Mouse (Mus musculus) left cerebral cortex, adult 2 months (tissue): ENCODE measurements around the gene Il1r2. TPM values are rescaled to one million over a fixed set of nuclear protein-coding genes. Genes with fewer than 3 reads are reported as not detected.

Experiments used
- DNase-seq, 2 experiments: peaks; one replicate each; pipeline ENCODE4 v3.0.0; 2021 to 2022; ENCODE audit warnings: low spot score in 2 of 2, mixed read lengths in 1 of 2; ENCODE audit errors: extremely low spot score in 1 of 2
- H3K27ac ChIP-seq: fragments of 200-600 bp; 2 replicates; pipeline ENCODE4 v1.8.1; 2022
- H3K4me3 ChIP-seq: fragments of 200-600 bp; 2 replicates; pipeline ENCODE4 v1.8.1; 2022
- CTCF ChIP-seq: fragments of 200-600 bp; IDR thresholded peaks from 2 replicates; pipeline ENCODE4 v1.8.1; 2022; ENCODE audit warnings: antibody characterized with exemption, mild to moderate bottlenecking, moderate library complexity
- intact Hi-C: fragments of 180-260 bp; cut with DNase I; formaldehyde crosslinking; loops from one replicate; pipeline ENCODE4 v1.15.1; 2025
- total RNA-seq, 2 experiments: library from RNA; stranded (reverse); gene quantifications; 2 replicates each; pipeline ENCODE4 v1.2.3; 2021

Gene Il1r2
- total RNA-seq, 2 experiments from 2014 or later = not detected

GRCm38 (mm10) chr1:40045686-40046085 lies 28.2 kb upstream of the Il1r2 start:
- no peak overlapping the region for H3K4me3 ChIP-seq
- intact Hi-C loops = no loop called here
- no peak for DNase-seq
- H3K27ac ChIP-seq = no peak overlapping the region
- no peak for TF ChIP-seq CTCF

DNA sequence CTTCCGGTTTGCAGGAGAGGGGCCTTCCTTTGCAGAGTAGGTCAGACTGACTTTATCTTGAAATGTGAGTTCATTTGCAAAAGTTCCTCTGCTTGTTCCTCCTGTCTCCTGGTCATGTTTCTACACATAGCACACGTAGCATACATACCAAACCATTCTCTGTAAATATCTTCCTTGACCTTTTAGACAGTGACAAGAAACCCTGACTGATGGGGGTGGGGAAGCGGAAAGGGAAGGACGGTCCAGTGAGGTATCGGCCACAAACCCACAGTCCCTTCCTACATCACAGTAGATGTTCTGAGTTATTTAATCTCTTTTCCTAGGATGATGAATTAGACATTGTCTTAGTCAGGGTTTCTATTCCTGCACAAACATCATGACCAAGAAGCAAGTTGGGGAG lies 27.3 kb upstream of the Il1r2 start:
- H3K27ac ChIP-seq = no peak overlapping the region
- DNase-seq = no peak
- H3K4me3 ChIP-seq = no peak overlapping the region
- intact Hi-C loops = no loop called here
- TF ChIP-seq CTCF = no peak

GRCm38 (mm10) chr1:40051157-40051556 lies 22.7 kb upstream of the Il1r2 start:
- no peak for DNase-seq
- Histone ChIP-seq H3K27ac (no peak overlapping the region), H3K4me3 (no peak overlapping the region)
- intact Hi-C loops = no loop called here
- TF ChIP-seq CTCF = no peak

- no peak for TF ChIP-seq CTCF
- no peak overlapping the region for H3K27ac ChIP-seq
- intact Hi-C loops = no loop called here
Measured at GRCm38 (mm10) chr1:40052156-40052555, 21.7 kb upstream of the Il1r2 start.

GRCm38 (mm10) chr1:40053071-40053470 lies 20.8 kb upstream of the Il1r2 start:
- H3K27ac ChIP-seq = no peak overlapping the region
- no peak overlapping the region for H3K4me3 ChIP-seq
- no peak for TF ChIP-seq CTCF
- no peak for DNase-seq
- intact Hi-C loops = no loop called here

More at GRCm38 (mm10) chr1:40052156-40052555, 21.7 kb upstream of the Il1r2 start:
- no peak overlapping the region for H3K4me3 ChIP-seq
- no peak for DNase-seq

DNA sequence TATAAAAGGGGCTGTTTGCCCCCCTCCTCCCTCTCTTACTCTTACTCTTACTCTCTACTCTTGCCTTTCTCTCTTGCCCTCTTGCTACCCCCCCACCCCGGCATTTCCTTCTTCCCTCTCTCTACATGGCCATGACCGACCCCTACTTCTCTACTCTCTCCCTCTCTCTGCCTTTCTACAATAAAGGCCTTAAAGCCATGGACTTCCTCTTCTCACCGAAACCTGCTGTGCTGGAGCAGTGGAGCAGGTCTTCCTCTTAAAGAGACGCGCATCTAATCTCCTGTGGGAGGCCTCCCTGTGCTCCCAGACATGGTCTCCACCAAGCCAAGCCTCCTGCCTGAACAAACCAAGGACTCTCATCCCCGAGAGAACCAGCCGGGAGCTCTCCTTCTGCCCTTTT lies 18.8 kb upstream of the Il1r2 start:
- no peak overlapping the region for H3K4me3 ChIP-seq
- no peak for TF ChIP-seq CTCF
- intact Hi-C loops = no loop called here
- H3K27ac ChIP-seq = no peak overlapping the region
- DNase-seq = no peak

GRCm38 (mm10) chr1:40055963-40056362 lies 17.9 kb upstream of the Il1r2 start:
- Histone ChIP-seq H3K27ac (no peak overlapping the region), H3K4me3 (no peak overlapping the region)
- no peak for TF ChIP-seq CTCF
- intact Hi-C loops = no loop called here
- DNase-seq = no peak

DNA sequence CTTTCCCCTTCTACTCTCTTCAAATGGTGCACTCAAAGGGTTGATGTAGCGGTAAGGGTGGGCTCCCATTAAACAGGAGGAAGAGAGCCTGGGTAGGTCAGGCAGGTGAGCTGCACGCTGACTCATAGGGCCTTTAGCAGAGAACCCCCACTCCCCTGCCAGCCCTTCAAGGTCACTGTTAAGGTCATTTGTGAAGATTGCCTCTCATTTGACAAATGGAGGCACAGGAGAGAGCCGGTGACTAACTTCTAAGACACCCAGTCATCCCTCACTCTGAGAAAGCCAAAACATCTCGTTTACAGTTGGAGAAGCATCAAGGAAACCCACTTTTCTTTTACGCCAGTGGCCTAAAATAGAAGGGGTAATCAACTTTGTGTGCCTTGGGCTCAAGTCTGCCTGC lies 16.5 kb upstream of the Il1r2 start:
- intact Hi-C loops = no loop called here
- TF ChIP-seq CTCF = no peak
- DNase-seq = no peak

DNA sequence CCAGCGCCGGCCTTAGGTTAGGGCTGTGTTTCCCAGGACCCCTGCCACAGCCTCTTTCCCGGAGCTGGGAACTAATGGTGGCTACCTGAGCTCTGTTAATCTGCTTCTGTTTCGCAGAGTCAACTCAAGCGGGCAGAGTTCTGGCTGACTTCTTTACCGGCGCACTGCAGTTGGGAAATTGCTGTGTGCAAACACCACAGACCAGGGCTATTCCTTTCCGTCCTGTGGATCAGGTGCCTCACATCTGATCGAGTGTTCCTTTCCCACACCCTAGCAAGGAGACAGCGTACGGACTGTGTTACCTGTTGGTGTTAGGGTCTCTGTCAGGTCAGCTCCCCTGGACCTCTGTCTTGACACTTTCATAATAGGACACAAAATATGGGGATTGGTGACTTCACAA lies 15.9 kb upstream of the Il1r2 start:
- intact Hi-C loops = no loop called here
- H3K4me3 ChIP-seq = no peak overlapping the region
- TF ChIP-seq CTCF = no peak
- DNase-seq = no peak
- no peak overlapping the region for H3K27ac ChIP-seq

More for the DNA sequence above, 16.5 kb upstream of the Il1r2 start:
- Histone ChIP-seq H3K27ac (no peak overlapping the region), H3K4me3 (no peak overlapping the region)

- intact Hi-C loops = no loop called here
- no peak for TF ChIP-seq CTCF
- Histone ChIP-seq H3K4me3 (no peak overlapping the region), H3K27ac (no peak overlapping the region)
- DNase-seq = no peak
Measured at GRCm38 (mm10) chr1:40059122-40059774, 14.6 kb upstream of the Il1r2 start.

GRCm38 (mm10) chr1:40061359-40061758 lies 12.5 kb upstream of the Il1r2 start:
- no peak overlapping the region for H3K27ac ChIP-seq
- no peak for TF ChIP-seq CTCF
- no peak for DNase-seq
- no peak overlapping the region for H3K4me3 ChIP-seq
- intact Hi-C loops = no loop called here

DNA sequence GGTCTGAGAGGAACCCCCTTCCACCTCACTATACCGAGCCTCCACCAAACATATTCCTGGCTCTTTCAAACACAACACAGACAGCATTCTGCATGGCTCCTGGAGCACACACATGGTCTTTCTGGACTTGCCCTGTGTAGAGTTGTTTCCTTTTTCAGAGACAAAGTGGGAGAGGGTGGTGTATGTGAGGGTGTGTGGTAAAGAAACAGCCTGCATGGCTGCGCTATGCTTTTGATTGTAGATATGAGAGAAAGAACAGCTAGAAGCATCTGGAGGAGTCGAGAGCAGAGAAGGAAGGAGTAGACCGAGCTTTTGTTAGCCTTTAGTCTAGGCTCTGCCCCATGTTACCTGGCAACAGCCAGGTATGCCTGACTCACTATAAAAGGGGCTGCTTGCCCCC lies 10.5 kb upstream of the Il1r2 start:
- no peak for DNase-seq
- no peak for TF ChIP-seq CTCF
- H3K4me3 ChIP-seq = no peak overlapping the region
- no peak overlapping the region for H3K27ac ChIP-seq
- intact Hi-C loops = no loop called here

DNA sequence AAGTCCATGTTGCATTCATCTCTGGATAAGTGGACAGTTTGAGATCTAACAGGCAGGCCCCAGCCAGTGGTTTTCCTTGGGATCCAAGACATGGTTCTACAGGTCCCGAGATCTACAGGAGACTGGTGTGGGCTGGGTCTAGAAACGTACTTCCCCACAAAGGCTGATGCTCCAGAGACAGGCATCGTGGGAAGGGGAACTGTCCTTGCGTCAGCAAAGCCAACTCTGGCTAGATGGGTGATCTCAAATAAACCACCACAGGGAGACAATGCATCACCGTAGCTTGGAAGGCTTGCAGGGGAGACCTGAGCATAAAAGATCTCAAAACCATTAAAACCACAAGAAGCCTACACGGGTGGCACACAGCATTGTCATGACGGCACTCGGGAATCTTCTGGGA lies 9.4 kb upstream of the Il1r2 start:
- intact Hi-C loops = no loop called here
- DNase-seq = no peak
- Histone ChIP-seq H3K27ac (no peak overlapping the region), H3K4me3 (no peak overlapping the region)
- no peak for TF ChIP-seq CTCF

DNA sequence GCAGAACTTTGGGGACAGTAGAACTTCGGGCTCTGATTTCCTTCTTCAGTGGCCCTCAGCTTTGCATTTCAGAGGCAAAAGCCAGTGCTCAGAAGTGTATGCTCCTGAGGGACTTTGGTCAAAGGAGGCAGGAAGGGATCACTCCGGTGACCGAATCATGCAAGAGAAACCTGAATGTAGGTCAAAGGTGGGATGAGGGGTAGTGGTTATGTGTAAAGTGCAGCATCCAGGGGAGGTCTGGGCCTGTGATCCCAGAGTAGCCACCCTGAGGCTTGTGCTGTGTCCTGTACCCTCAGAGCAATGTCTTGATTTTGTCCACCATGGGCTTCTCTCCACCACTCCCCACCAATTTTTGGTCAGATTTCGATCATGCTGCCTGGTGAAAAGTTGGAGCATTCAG lies 1.3 kb upstream of the Il1r2 start:
- H3K4me3 ChIP-seq = no peak overlapping the region
- H3K27ac ChIP-seq = no peak overlapping the region
- intact Hi-C loops = no loop called here
- no peak for TF ChIP-seq CTCF
- DNase-seq = no peak
